Mouse (Mus musculus): ENCODE results near the gene Osbpl6. TPM values are rescaled to one million over a fixed set of nuclear protein-coding genes. Genes with fewer than 3 reads are reported as not detected.

The Osbpl6 gene
- polyA plus RNA-seq, 1 experiment from 2014 or later, result 49.4 TPM

DNA sequence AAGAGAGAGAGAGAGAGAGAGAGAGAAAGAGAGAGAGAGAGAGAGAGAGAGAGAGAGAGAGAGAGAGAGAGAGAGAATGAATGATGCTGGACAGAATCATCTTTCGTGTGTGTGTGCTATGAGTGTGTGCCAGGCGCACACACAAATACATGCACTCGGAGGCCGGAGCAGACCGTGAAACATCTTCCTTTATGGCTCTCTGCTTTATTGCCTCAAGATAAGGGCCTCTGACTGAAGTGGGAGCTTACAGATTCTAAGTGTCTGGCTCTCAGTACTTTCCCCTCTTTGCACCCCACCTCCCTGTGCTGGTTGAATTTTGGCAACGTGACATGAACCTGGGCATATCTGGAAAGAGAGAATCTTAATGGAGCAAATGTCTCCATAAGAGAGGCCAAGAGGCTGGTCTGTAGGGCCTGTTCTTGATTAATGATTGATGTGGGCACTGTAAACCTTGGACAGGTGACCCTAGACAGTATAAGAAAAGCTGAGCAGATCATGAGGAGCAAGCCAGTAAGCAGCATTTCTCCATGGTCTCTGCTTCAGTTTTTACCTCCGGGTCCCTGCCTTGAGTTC lies 29.4 kb downstream of the Osbpl6 start:
- Histone ChIP-seq H3K4me2 (ENCODE audit: low read depth, low read length) (no peak overlapping the region), H3K36me3 (ENCODE audit: control insufficient read depth, insufficient read depth, low read length) (no peaks in the 10 kb centered on the region), H3K4me3 (ENCODE audit: low read depth, low read length) (no peak overlapping the region), H3K27me3 (ENCODE audit: control insufficient read depth, insufficient read depth, low read length) (no peaks in the 10 kb centered on the region), H3K9ac (replicated peaks; ENCODE audit: low read depth, low read length) (no peak overlapping the region), H3K9me3 (ENCODE audit: control insufficient read depth, low read length) (no peaks in the 10 kb centered on the region), H3K4me1 (ENCODE audit: control insufficient read depth, insufficient read depth, low read length) (peaks cover 14% of the 10 kb centered on the region; the same call in 1 of the 2 replicates), H3K27ac (ENCODE audit: low read depth, low read length) (no peak overlapping the region)
- 62% methylated on average over 7 of the region's 7 CpGs for WGBS
- no peak for ATAC-seq (ENCODE audit: low read depth)

DNA sequence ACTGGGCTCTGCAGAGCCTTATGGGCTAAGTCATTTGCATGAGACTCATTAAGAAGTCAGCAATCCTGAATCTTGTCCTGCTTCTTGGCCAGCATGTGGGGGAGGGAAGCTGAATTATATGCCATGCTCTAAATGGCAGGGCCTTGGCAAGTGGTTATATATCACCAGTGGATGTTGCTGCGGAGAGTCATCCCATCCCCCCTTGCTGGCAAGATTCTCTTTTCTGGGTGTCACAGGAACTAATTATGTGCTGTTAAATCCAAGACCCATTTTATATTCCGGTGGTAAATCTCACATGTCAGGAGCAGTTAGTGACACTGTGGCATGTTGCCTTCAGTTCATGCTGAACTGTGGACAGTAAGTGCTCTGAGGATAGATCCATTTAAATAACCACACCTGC lies 31.1 kb downstream of the Osbpl6 start:
- H3K4me1 ChIP-seq (ENCODE audit: control insufficient read depth, insufficient read depth, low read length), result peaks cover 23% of the 10 kb centered on the region
- ATAC-seq (ENCODE audit: low read depth), result peak; percentile 50; the same call in 1 of the 2 replicates

DNA sequence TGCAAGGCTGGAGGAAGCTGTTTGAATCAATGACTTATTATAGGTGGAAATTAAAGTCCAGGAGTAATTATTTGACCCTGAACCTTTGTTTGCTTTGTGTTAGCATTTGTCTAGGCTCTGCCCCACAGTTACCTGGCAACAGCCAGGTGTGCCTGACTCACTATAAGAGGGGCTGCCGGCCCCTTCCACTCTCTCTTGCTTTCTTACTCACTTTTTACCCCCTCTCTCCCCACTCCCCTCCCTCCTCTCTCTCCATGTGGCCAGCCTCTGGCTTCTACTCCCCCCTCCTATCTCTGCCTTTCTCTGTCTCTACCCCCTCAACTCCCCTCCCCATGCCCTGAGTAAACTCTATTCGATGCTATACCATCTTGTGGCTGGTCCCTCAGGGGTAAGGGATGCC lies 33.2 kb downstream of the Osbpl6 start:
- H3K4me3 ChIP-seq (ENCODE audit: low read depth, low read length), result no peak overlapping the region
- no peaks in the 10 kb centered on the region for H3K27me3 ChIP-seq (ENCODE audit: control insufficient read depth, insufficient read depth, low read length)
- H3K36me3 ChIP-seq (ENCODE audit: control insufficient read depth, insufficient read depth, low read length), result no peaks in the 10 kb centered on the region
- no peak overlapping the region for H3K9ac ChIP-seq (replicated peaks; ENCODE audit: low read depth, low read length)
- 43% methylated on average over 2 of the region's 2 CpGs for WGBS
- ATAC-seq (ENCODE audit: low read depth), result no peak
- peaks cover 28% of the 10 kb centered on the region for H3K4me1 ChIP-seq (ENCODE audit: control insufficient read depth, insufficient read depth, low read length)
- H3K9me3 ChIP-seq (ENCODE audit: control insufficient read depth, low read length), result no peaks in the 10 kb centered on the region
- no peak overlapping the region for H3K4me2 ChIP-seq (ENCODE audit: low read depth, low read length)
- H3K27ac ChIP-seq (ENCODE audit: low read depth, low read length), result no peak overlapping the region

More for the DNA sequence above, 31.1 kb downstream of the Osbpl6 start:
- Histone ChIP-seq H3K9me3 (ENCODE audit: control insufficient read depth, low read length) (no peaks in the 10 kb centered on the region), H3K4me3 (ENCODE audit: low read depth, low read length) (no peak overlapping the region), H3K9ac (replicated peaks; ENCODE audit: low read depth, low read length) (no peak overlapping the region), H3K27me3 (ENCODE audit: control insufficient read depth, insufficient read depth, low read length) (no peaks in the 10 kb centered on the region), H3K4me2 (ENCODE audit: low read depth, low read length) (no peak overlapping the region), H3K27ac (ENCODE audit: low read depth, low read length) (no peak overlapping the region), H3K36me3 (ENCODE audit: control insufficient read depth, insufficient read depth, low read length) (no peaks in the 10 kb centered on the region)
- 48% methylated on average over 2 of the region's 2 CpGs for WGBS

DNA sequence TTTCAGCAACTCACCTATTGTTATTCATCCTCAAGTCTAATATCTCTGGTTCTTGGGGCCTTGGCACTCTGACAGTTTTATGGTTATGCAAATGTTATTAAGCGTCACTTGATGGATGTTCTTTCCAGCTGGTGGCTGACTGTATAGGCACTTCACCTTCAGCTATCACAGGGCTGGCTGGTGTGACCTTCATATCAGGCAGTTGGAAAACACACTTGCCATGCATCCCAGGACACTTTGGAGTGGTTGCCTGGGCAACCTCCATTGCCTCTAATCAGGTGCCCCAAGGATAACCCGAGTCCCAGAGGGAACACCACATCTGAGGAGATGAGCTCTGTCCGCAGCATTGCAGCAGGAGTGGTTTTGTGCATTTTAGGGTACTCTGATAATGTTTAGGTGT lies 35.8 kb downstream of the Osbpl6 start:
- ATAC-seq (ENCODE audit: low read depth), result peak; percentile 85
- Histone ChIP-seq H3K4me1 (ENCODE audit: control insufficient read depth, insufficient read depth, low read length) (peaks cover 27% of the 10 kb centered on the region), H3K4me3 (ENCODE audit: low read depth, low read length) (no peak overlapping the region), H3K36me3 (ENCODE audit: control insufficient read depth, insufficient read depth, low read length) (no peaks in the 10 kb centered on the region), H3K9ac (replicated peaks; ENCODE audit: low read depth, low read length) (no peak overlapping the region), H3K4me2 (ENCODE audit: low read depth, low read length) (no peak overlapping the region), H3K27ac (ENCODE audit: low read depth, low read length) (peak overlapping the region; percentile 55), H3K27me3 (ENCODE audit: control insufficient read depth, insufficient read depth, low read length) (no peaks in the 10 kb centered on the region), H3K9me3 (ENCODE audit: control insufficient read depth, low read length) (no peaks in the 10 kb centered on the region)
- WGBS, result 14% methylated on average over 3 of the region's 3 CpGs

DNA sequence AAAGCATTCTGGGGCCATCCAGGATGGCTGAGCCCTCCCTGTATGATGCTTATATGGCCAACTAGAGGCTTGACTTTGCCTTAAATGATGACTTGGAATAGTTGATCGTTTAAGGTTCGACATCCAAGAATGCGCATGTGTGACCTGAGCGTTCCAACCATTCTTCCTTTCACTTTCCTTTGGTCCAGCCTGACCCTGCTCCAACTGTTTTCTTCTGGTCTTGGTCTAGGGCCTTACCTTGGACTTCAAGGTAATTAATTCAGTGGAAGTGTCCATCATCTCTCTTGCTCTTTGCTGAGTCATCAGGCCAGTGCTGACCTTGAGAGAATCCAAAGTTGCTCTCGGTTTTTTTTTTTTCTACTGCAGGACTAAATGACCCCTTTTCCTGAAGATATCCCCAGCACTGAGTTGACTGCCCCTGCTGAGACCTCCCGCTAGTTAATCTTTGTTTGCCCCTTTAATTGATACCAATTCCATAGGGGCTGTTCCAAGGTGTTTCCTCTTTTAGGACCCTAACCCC lies 43.6 kb downstream of the Osbpl6 start:
- no peaks in the 10 kb centered on the region for H3K36me3 ChIP-seq (ENCODE audit: control insufficient read depth, insufficient read depth, low read length)
- H3K9me3 ChIP-seq (ENCODE audit: control insufficient read depth, low read length), result no peaks in the 10 kb centered on the region
- no peaks in the 10 kb centered on the region for H3K4me1 ChIP-seq (ENCODE audit: control insufficient read depth, insufficient read depth, low read length)
- no peak overlapping the region for H3K27ac ChIP-seq (ENCODE audit: low read depth, low read length)
- 77% methylated on average over 6 of the region's 6 CpGs for WGBS
- ATAC-seq (ENCODE audit: low read depth), result no peak
- no peak overlapping the region for H3K4me3 ChIP-seq (ENCODE audit: low read depth, low read length)
- no peak overlapping the region for H3K4me2 ChIP-seq (ENCODE audit: low read depth, low read length)
- no peaks in the 10 kb centered on the region for H3K27me3 ChIP-seq (ENCODE audit: control insufficient read depth, insufficient read depth, low read length)
- no peak overlapping the region for H3K9ac ChIP-seq (replicated peaks; ENCODE audit: low read depth, low read length)

DNA sequence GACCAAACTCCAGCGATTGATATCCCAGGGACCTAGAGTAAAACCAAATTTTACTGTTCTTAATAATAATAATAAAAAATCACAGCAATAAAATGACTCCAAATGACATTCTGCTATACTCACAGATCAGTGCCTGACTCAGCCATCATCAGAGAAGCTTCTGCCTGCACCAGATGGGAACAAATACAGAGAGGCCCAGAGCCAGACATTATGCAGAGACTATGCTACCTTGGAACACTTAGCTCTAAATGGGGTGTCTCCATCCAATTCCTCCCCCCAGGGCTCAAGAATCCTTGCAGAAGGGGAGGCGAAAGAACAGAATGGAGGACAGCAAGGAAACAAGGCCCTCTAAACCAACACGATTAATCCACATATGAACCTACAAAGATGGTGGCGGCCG lies 60.4 kb downstream of the Osbpl6 start:
- ATAC-seq (ENCODE audit: low read depth), result no peak
- no peak overlapping the region for H3K4me2 ChIP-seq (ENCODE audit: low read depth, low read length)
- no peaks in the 10 kb centered on the region for H3K36me3 ChIP-seq (ENCODE audit: control insufficient read depth, insufficient read depth, low read length)
- H3K27me3 ChIP-seq (ENCODE audit: control insufficient read depth, insufficient read depth, low read length), result no peaks in the 10 kb centered on the region
- no peak overlapping the region for H3K9ac ChIP-seq (replicated peaks; ENCODE audit: low read depth, low read length)
- over 99% methylated on average over 5 of the region's 5 CpGs for WGBS
- H3K27ac ChIP-seq (ENCODE audit: low read depth, low read length), result no peak overlapping the region
- no peaks in the 10 kb centered on the region for H3K9me3 ChIP-seq (ENCODE audit: control insufficient read depth, low read length)
- H3K4me3 ChIP-seq (ENCODE audit: low read depth, low read length), result no peak overlapping the region
- no peaks in the 10 kb centered on the region for H3K4me1 ChIP-seq (ENCODE audit: control insufficient read depth, insufficient read depth, low read length)

DNA sequence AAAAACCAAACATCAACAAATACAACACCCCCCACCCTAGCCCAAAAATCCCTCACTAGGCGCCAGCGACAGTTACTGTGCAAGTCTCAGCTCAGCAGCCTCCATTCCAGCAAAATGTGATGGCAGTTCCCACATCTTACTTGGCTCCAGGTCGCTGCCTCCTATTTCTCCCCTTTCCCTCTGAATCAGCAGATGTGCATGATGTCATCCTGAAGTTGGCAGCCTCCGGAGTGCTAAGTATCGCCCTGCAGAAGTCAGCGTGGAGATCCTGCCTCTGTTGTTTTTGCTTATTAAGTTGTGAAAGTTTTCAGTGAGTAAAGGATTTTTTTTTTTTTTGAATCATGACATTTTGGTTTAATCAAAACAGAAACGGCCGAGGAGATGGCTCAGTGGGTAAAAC lies 61.9 kb downstream of the Osbpl6 start:
- H3K27me3 ChIP-seq (ENCODE audit: control insufficient read depth, insufficient read depth, low read length), result no peaks in the 10 kb centered on the region
- no peaks in the 10 kb centered on the region for H3K4me1 ChIP-seq (ENCODE audit: control insufficient read depth, insufficient read depth, low read length)
- no peak for ATAC-seq (ENCODE audit: low read depth)
- no peaks in the 10 kb centered on the region for H3K9me3 ChIP-seq (ENCODE audit: control insufficient read depth, low read length)
- 79% methylated on average over 8 of the region's 8 CpGs for WGBS
- H3K4me3 ChIP-seq (ENCODE audit: low read depth, low read length), result no peak overlapping the region
- no peaks in the 10 kb centered on the region for H3K36me3 ChIP-seq (ENCODE audit: control insufficient read depth, insufficient read depth, low read length)
- H3K27ac ChIP-seq (ENCODE audit: low read depth, low read length), result no peak overlapping the region
- H3K4me2 ChIP-seq (ENCODE audit: low read depth, low read length), result no peak overlapping the region
- H3K9ac ChIP-seq (replicated peaks; ENCODE audit: low read depth, low read length), result no peak overlapping the region

DNA sequence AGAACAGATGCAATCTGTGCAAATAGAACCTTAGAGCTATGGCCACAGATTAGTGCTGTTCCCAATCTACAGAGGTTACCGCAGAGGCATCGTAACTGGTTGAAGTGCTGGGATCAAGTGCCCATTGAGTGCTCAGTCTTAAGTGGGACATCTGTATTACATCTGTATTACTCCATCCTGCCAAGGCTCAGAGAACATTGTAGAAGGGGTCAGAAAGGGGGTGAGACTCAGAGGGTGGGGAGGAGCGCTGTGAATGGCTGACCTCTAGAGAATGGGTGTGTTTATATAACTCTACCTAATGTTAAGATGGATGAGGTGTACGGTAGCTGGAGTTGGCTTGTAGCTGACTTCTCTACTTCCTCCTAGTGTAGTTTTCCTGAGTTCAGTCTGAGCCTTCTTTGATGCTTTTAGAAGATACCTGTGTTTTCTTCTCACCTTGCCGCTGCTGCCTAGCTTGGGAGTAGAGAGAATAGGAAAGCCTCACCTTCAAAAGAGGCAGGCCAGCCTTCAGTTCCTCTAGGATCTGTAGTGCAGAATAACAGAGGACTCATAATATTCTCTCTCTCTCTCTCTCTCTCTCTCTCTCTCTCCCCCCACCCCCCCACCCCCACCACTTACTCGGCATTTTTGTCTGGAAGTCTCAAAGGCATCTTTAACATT lies 62.9 kb downstream of the Osbpl6 start:
- H3K27me3 ChIP-seq (ENCODE audit: control insufficient read depth, insufficient read depth, low read length), result no peaks in the 10 kb centered on the region
- 90% methylated on average over 6 of the region's 6 CpGs for WGBS
- no peak overlapping the region for H3K4me2 ChIP-seq (ENCODE audit: low read depth, low read length)
- no peaks in the 10 kb centered on the region for H3K36me3 ChIP-seq (ENCODE audit: control insufficient read depth, insufficient read depth, low read length)
- no peak overlapping the region for H3K27ac ChIP-seq (ENCODE audit: low read depth, low read length)
- H3K9ac ChIP-seq (replicated peaks; ENCODE audit: low read depth, low read length), result no peak overlapping the region
- no peaks in the 10 kb centered on the region for H3K4me1 ChIP-seq (ENCODE audit: control insufficient read depth, insufficient read depth, low read length)
- no peak overlapping the region for H3K4me3 ChIP-seq (ENCODE audit: low read depth, low read length)
- no peak for ATAC-seq (ENCODE audit: low read depth)
- H3K9me3 ChIP-seq (ENCODE audit: control insufficient read depth, low read length), result no peaks in the 10 kb centered on the region

DNA sequence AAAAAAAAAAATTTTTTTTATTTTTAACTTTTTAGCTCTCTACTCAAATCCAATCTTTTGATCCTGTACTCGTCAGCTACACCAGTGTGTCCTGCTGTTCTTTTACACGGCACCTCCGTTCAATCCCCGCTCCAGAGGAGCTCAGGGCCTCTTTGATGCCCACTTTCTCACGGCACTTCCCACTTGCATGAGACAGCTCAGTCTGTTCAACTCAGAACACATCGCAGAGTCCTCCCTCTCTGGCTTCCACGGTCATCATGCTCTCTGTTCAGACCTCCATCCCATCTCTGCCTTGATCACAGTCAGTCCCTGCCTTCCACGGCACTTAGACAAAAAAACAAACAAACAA lies 63.4 kb downstream of the Osbpl6 start:
- WGBS, result 73% methylated on average over 8 of the region's 8 CpGs
- H3K27me3 ChIP-seq (ENCODE audit: control insufficient read depth, insufficient read depth, low read length), result no peaks in the 10 kb centered on the region
- ATAC-seq (ENCODE audit: low read depth), result no peak
- no peaks in the 10 kb centered on the region for H3K9me3 ChIP-seq (ENCODE audit: control insufficient read depth, low read length)
- H3K27ac ChIP-seq (ENCODE audit: low read depth, low read length), result no peak overlapping the region
- no peaks in the 10 kb centered on the region for H3K36me3 ChIP-seq (ENCODE audit: control insufficient read depth, insufficient read depth, low read length)
- no peaks in the 10 kb centered on the region for H3K4me1 ChIP-seq (ENCODE audit: control insufficient read depth, insufficient read depth, low read length)
- no peak overlapping the region for H3K4me3 ChIP-seq (ENCODE audit: low read depth, low read length)
- H3K4me2 ChIP-seq (ENCODE audit: low read depth, low read length), result no peak overlapping the region
- H3K9ac ChIP-seq (replicated peaks; ENCODE audit: low read depth, low read length), result no peak overlapping the region

Data from neural tube, embryonic 14.5 days (tissue).